Mouse (Mus musculus) heart, embryonic 11.5 days (tissue): ENCODE measurements around the gene Zpbp2. TPM values are rescaled to one million over a fixed set of nuclear protein-coding genes. Genes with fewer than 3 reads are reported as not detected.

Experiments used
- ATAC-seq: fragments of 200-750 bp; cut with Nextera tagmentation; replicated peaks from 2 replicates; pipeline ENCODE4 v1.8.0; 2017; ENCODE audit warnings: moderate library complexity; ENCODE audit not compliant: insufficient number of reproducible peaks, low FRiP score, low TSS enrichment
- H3K27ac ChIP-seq: fragments of 300-500 bp; sonication (generic); 2 replicates; pipeline ENCODE4 v1.5.1; 2014; ENCODE audit warnings: mild to moderate bottlenecking, low read depth, low read length
- H3K27me3 ChIP-seq: fragments of 300-500 bp; sonication (generic); 2 replicates; pipeline ENCODE4 v1.6.1; 2014; ENCODE audit warnings: mild to moderate bottlenecking, low read length, mixed read lengths; ENCODE audit not compliant: control insufficient read depth, insufficient read depth
- H3K36me3 ChIP-seq: fragments of 300-500 bp; sonication (generic); 2 replicates; pipeline ENCODE4 v1.6.1; 2014; ENCODE audit warnings: mild to moderate bottlenecking, low read length, moderate library complexity, mixed read lengths; ENCODE audit not compliant: control insufficient read depth, insufficient read depth
- H3K4me1 ChIP-seq: fragments of 300-500 bp; sonication (generic); 2 replicates; pipeline ENCODE4 v1.6.1; 2014; ENCODE audit warnings: low read length; ENCODE audit not compliant: control insufficient read depth, insufficient read depth
- H3K4me2 ChIP-seq: fragments of 300-500 bp; sonication (generic); 2 replicates; pipeline ENCODE4 v1.6.1; 2014; ENCODE audit warnings: mild to moderate bottlenecking, moderate library complexity
- H3K4me3 ChIP-seq: fragments of 300-500 bp; sonication (generic); 2 replicates; pipeline ENCODE4 v1.5.1; 2014; ENCODE audit warnings: low read depth, low read length
- H3K9ac ChIP-seq: fragments of 300-500 bp; sonication (generic); 2 replicates; pipeline ENCODE4 v1.6.1; 2014; ENCODE audit warnings: mild to moderate bottlenecking, low read depth, low read length, moderate library complexity
- H3K9me3 ChIP-seq: fragments of 300-500 bp; sonication (generic); replicated peaks from 2 replicates; pipeline ENCODE4 v1.6.1; 2016; ENCODE audit warnings: low read length; ENCODE audit not compliant: control insufficient read depth
- WGBS: fragments of 180-500 bp; shearing (Covaris S2); extraction: QIAGEN DNeasy Blood & Tissue Kit; methylation state at CpG from one replicate; pipeline ENCODE4 v1.1.7; 2014; ENCODE audit not compliant: insufficient replicate concordance; 5-methylcytosine and 5-hydroxymethylcytosine counted together
- polyA plus RNA-seq: library from polyadenylated mRNA; unstranded; fragments of >200 nt; fragmentation: Nextera tagmentation; extraction: Ambion mirVana; gene quantifications from 2 replicates; pipeline ENCODE4 v1.2.1, GENCODE M21; 2014

Zpbp2 gene
- polyA plus RNA-seq: 0.33 and 0.62 TPM in 2 replicates

GRCm38 (mm10) chr11:98550975-98551828, at the start of gene Zpbp2:
TSS of gene Zpbp2 (plus strand) at chr11:98551097.
- no peaks in the 10 kb centered on the region for H3K9me3 ChIP-seq
- peak within 1 kb of the TSS; percentile 80 for H3K4me2 ChIP-seq
- peak within 1 kb of the TSS; percentile 73 for H3K4me3 ChIP-seq
- peak within 1 kb of the TSS; percentile 36; the same call in 1 of the 2 replicates for H3K27ac ChIP-seq
- 1% methylated on average over 51 of the region's 51 CpGs for WGBS
- peaks cover 35% of the 10 kb centered on the region for H3K27me3 ChIP-seq
- H3K9ac ChIP-seq: peak within 1 kb of the TSS; percentile 75
- ATAC-seq: peak; percentile 96
- H3K4me1 ChIP-seq: no peaks in the 10 kb centered on the region
- no peaks in the 10 kb centered on the region for H3K36me3 ChIP-seq

- Histone ChIP-seq H3K9ac (no peak overlapping the region), H3K9me3 (no peaks in the 10 kb centered on the region), H3K27ac (no peak overlapping the region), H3K27me3 (no peaks in the 10 kb centered on the region), H3K4me1 (no peaks in the 10 kb centered on the region), H3K36me3 (no peaks in the 10 kb centered on the region), H3K4me3 (no peak overlapping the region), H3K4me2 (no peak overlapping the region)
- WGBS: 67% methylated on average over 3 of the region's 3 CpGs
- no peak for ATAC-seq
These were observed 46.0 kb upstream of the Zpbp2 start for GRCm38 (mm10) chr11:98504926-98505325.

- 54% methylated on average over 7 of the region's 7 CpGs for WGBS
- ATAC-seq: no peak
- Histone ChIP-seq H3K27ac (no peak overlapping the region), H3K9ac (no peak overlapping the region), H3K4me3 (no peak overlapping the region), H3K9me3 (no peaks in the 10 kb centered on the region), H3K36me3 (no peaks in the 10 kb centered on the region), H3K4me2 (no peak overlapping the region), H3K4me1 (no peaks in the 10 kb centered on the region), H3K27me3 (no peaks in the 10 kb centered on the region)
These were observed 41.5 kb upstream of the Zpbp2 start for GRCm38 (mm10) chr11:98509434-98509833.

GRCm38 (mm10) chr11:98510125-98510524, 40.8 kb upstream of the Zpbp2 start:
- Histone ChIP-seq H3K4me2 (no peak overlapping the region), H3K4me1 (no peaks in the 10 kb centered on the region), H3K4me3 (no peak overlapping the region), H3K27me3 (no peaks in the 10 kb centered on the region), H3K36me3 (no peaks in the 10 kb centered on the region), H3K9ac (no peak overlapping the region), H3K27ac (no peak overlapping the region), H3K9me3 (no peaks in the 10 kb centered on the region)
- ATAC-seq: no peak
- 81% methylated on average over 8 of the region's 8 CpGs for WGBS

DNA sequence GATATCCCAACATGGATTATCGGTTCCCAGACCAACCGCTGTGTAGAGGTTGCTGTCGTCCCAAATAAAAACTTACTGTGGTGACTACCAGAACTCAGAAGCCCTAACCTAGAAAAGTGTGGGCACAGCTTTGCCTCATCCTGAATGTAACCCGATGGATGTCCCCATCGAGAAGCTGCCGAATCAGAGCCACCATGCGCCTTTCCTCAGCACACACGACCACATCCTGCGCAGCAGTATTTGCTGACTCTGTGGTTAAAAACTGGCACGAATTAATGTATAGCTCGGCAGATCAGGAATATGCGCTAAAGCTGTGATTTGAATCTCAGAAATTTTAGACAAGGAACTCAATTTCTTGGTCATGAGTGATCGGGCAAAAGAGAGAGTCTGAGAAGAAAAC, 38.0 kb upstream of the Zpbp2 start:
- no peaks in the 10 kb centered on the region for H3K27me3 ChIP-seq
- ATAC-seq: no peak

GRCm38 (mm10) chr11:98513356-98513936, 37.5 kb upstream of the Zpbp2 start:
- Histone ChIP-seq H3K4me1 (no peaks in the 10 kb centered on the region), H3K27ac (no peak overlapping the region), H3K9me3 (no peaks in the 10 kb centered on the region), H3K4me2 (no peak overlapping the region), H3K9ac (no peak overlapping the region), H3K4me3 (no peak overlapping the region), H3K36me3 (no peaks in the 10 kb centered on the region), H3K27me3 (no peaks in the 10 kb centered on the region)
- 70% methylated on average over 6 of the region's 6 CpGs for WGBS
- ATAC-seq: no peak

More for the DNA sequence above, 38.0 kb upstream of the Zpbp2 start:
- no peak overlapping the region for H3K4me2 ChIP-seq
- no peaks in the 10 kb centered on the region for H3K9me3 ChIP-seq
- no peak overlapping the region for H3K27ac ChIP-seq
- no peaks in the 10 kb centered on the region for H3K36me3 ChIP-seq
- H3K4me3 ChIP-seq: no peak overlapping the region
- no peak overlapping the region for H3K9ac ChIP-seq
- H3K4me1 ChIP-seq: no peaks in the 10 kb centered on the region
- 83% methylated on average over 13 of the region's 13 CpGs for WGBS

- Histone ChIP-seq H3K4me3 (no peak overlapping the region), H3K4me1 (no peaks in the 10 kb centered on the region; the same call in 1 of the 2 replicates), H3K36me3 (no peaks in the 10 kb centered on the region), H3K27me3 (no peaks in the 10 kb centered on the region), H3K27ac (no peak overlapping the region), H3K9me3 (no peaks in the 10 kb centered on the region), H3K9ac (no peak overlapping the region), H3K4me2 (no peak overlapping the region)
- ATAC-seq: no peak
- WGBS: 51% methylated on average over 10 of the region's 10 CpGs
These were observed 30.4 kb upstream of the Zpbp2 start for GRCm38 (mm10) chr11:98520468-98520867.

DNA sequence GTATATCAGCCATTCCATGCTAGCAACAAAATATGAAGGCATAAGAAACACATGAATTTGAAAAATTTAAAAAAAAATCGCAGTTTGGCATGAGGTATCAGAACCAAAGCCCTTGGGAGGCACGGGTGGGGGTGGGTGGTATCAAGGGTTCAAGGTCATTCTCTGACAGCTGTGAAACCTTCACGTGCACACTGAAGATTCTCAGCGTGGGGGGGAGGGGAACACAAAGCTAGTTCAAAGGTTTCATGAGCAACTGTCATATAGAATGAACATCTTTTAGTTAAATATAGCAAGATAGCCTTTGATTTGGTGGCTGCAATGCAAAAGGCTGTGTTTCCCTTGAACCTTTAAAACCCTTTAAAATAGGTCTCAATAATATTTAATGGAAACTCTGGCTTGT, 25.8 kb upstream of the Zpbp2 start:
- Histone ChIP-seq H3K4me2 (no peak overlapping the region), H3K36me3 (no peaks in the 10 kb centered on the region), H3K4me3 (no peak overlapping the region), H3K9ac (no peak overlapping the region), H3K27ac (no peak overlapping the region), H3K27me3 (peaks cover 3% of the 10 kb centered on the region; the same call in 1 of the 2 replicates), H3K9me3 (no peaks in the 10 kb centered on the region), H3K4me1 (no peaks in the 10 kb centered on the region; the same call in 1 of the 2 replicates)
- WGBS: 43% methylated on average over 4 of the region's 4 CpGs
- no peak for ATAC-seq
